Mouse (Mus musculus) gonadal fat pad, adult 2 months (tissue): ENCODE measurements at regions not wholly inside any gene's neighbourhood (a gene's known extent, or its start where the extent isn't known, plus 50 kb on each side); places are given as distances from the start of the nearest gene placed in this dataset.
A peak's percentile ranks its signal among the peaks of the same experiment; 100 is the strongest.

Source experiments
- DNase-seq: peaks from one replicate; pipeline ENCODE4 v3.0.0-alpha.2; 2012; ENCODE audit warnings: low read depth

GRCm38 (mm10) chr13:80418480-80419183 lies 464.6 kb upstream of the Arrdc3 start:
- DNase-seq = peak; percentile 8

- DNase-seq = no peak
Measured at GRCm38 (mm10) chr13:80420341-80420740, 462.8 kb upstream of the Arrdc3 start.
